Mouse (Mus musculus) naive thymus-derived CD4-positive, alpha-beta T cell, adult 2 months (primary cell): Measurements from ENCODE around the gene Stxbp1.

Experiments
- DNase-seq: peaks from one replicate; pipeline ENCODE4 v3.0.0-alpha.2; 2011; ENCODE audit warnings: low read depth

Stxbp1 gene

DNA sequence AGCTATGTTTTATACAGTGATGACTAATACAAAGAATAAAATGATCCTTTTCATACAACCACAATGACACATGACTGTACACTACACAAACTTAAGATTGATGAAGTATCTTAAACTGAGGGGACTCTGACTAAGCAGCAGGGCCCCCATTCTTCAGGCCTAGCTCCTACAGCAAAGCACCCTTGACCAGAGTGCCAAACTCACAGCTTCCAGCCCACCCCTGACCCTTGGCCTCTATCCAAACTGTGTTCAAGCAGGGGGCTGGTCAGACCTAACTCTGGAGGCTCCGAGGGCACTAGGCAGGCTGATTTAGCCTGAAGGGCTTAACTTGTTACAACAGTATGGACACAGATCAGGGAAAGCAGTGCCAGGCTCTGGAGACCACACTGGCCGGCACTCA lies 58.5 kb downstream of the Stxbp1 start:
- no peak for DNase-seq

DNA sequence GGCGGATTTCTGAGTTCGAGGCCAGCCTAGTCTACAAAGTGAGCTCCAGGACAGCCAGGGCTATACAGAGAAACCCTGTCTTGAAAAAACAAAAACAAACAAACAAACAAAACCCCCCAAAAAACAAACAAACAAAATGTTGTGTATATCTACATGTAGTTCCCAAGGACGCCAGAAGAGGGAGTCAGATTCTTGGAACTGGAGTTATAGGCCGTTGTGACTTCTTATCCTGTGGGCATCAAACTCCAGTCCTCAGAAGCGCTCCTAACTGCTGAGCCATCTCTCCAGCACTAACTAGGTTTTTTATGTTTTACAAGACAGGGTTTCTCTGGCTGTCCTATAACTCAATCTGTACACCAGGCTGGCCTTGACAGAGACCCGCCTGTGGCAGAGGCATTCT lies 59.9 kb downstream of the Stxbp1 start:
- peak; percentile 58 for DNase-seq

DNA sequence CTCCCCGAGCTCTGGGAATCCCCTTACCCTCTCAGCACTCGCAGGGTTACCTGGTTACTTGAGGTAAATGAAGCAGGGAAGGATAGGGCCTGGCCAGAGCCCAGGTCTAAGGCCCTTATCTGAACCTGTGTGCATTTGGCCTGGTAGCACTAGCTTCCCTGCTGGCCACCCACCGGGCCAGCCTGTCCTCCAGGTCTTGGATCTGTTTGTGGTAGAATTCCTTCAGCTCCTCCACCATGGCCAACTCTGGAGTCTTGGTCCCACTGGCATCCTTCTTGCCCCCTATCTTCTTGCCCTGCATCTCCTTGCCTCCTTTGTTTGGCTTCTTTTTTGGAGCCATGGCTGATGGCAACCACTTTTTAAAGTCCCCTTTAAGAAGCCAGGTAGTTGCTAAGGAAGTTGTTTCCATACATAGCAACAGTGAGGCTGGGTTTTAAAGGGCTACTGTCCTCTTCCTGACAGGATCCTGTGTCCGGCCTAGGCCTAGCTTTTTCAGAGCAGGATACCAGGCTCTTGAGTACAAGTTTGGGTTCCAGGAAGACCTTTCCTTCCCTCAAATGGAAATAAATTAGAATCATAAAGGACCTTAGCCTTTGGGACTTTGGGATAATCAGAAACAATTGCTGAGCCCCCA lies 62.9 kb downstream of the Stxbp1 start, which contains the start of gene Cfap157:
Gene Cfap157 (minus strand): TSS at position 381 of the 634 bp plus-strand sequence.
- no peak for DNase-seq

DNA sequence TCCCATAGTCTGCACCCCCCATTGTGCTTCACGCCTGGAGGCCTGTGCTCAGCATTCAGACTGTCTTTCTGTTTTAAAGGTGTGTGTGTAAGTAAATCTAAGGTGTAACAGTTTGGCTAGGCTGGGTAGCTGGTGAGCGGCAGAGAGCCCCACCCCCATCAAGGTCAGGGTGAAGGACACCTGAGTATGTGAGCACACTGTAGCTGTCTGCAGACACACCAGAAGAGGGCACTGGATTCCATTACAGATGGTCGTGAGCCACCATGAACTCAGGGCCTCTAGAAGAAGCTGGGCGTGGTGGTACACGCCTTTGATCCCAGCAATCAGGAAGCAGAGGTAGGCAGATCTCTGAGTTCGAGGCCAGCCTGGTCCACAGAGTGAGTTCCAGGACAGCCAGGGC lies 65.3 kb downstream of the Stxbp1 start:
- DNase-seq, result no peak

DNA sequence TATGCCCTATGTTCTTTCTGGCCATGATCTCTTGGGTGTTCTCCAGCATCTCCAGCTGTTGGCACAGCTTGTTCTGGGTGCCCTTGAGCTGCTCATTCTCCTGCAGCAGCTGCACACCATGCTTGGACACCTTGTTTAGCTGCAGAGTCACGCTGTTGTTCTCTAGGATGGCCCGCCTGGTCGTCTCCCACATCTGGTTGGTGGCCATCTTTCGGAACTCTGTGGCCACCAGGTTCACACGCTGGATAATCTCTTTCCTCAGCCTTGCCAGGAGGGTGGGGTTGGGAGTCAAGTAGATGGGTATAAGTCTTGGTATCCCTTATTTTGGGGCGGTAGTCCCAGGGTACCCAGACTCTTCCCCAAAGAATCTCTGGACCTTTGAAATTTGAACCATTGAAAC lies 67.3 kb downstream of the Stxbp1 start:
- DNase-seq, result no peak

DNA sequence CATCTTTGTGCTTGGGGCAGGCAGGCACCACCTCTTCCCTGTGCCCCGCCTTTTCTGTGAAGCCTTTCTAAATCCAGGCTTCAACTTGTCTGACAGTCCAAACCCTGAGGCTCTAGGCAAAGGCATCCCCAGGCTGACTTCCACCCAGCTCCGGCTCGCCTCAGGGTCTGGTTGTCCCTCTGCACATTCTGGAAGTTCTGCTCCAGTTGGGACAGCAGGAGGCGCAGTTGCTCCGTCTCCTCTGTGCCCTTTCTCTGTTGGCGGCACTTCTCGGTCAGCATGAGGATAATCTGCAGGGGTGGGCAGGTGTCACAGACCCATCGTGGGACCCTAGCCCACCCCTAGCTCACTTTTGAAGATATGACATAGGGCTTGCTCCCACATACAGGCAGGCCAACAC lies 67.9 kb downstream of the Stxbp1 start:
- DNase-seq, result peak; percentile 56

DNA sequence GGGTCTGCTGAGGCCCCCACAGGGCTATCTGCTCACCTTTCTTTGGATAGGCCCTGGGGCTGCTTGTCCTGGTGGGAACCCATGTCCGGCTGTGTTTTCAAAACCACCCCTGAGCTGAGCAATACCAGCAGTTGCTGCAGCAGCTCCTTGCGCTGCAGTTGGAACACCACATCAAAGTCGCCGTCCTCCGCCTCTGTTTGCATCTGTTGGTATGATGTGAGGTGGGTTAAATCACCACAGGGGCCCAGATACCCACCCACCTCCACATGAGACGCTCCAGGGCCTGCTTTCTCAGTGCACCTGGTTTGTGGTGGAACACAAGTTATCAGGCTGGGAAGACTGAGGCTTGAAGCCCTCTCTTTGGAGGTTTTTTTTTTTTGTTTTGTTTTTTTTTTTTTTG lies 69.0 kb downstream of the Stxbp1 start:
- DNase-seq, result peak; percentile 53

DNA sequence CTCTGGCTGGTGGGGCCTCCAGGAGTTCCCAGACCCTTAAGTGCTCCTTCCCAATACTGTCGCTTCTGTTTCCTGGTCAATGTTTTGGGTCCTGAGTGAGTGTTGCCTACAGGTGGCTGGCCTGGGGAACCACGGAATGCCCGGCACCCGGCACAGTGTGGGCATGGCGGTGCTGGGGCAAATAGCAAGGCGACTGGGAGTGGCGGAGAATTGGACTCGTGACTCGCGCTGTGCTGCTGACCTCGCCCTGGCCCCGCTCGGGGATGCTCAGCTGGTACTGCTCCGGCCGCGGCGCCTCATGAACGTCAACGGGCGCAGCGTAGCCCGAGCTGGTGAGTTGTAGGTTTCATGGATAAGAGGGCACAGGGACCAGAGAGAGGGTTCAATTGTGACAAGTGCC lies 70.9 kb downstream of the Stxbp1 start:
- DNase-seq, result no peak

DNA sequence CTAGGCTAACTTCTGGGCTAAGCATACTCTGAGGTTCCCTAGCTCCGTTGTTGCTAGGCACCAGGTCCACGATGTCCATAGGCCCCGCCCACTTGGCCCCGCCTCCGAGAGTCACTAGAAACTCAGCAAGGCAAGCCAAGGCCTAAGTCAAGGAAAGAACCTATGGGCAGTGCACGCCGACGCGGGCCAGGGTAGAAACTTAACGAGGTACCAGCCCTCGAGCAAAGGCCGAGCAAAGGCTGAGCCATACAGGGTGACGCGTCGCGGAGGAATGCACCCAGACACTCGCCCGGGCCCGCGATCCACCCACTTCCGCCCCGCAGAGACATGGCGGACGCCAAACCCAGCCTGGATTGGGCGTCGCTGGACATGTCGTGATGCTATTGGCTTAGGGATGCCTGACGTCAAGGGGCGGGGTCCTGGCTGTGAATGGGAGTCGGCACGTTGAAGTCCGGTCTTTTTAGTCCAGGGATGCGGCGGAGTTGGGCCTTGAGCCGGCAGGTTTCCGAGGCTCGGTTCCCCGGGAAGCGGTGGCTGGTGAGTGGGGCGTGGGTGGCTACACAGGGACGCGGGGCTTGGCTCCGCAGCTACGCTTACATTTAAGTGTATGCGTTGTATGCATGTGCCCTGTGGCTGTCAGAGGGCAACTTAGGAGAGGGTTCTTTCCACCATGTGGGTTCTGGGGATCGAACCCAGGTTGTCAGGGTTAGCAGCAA lies 71.5 kb downstream of the Stxbp1 start, which contains the start of the genes Ttc16 and Ptrh1:
Gene Ttc16 (minus strand): TSS at position 275 of the 716 bp plus-strand sequence.
Gene Ptrh1 (plus strand): TSS at position 428 of the 716 bp plus-strand sequence.
- peak; percentile 97 for DNase-seq

DNA sequence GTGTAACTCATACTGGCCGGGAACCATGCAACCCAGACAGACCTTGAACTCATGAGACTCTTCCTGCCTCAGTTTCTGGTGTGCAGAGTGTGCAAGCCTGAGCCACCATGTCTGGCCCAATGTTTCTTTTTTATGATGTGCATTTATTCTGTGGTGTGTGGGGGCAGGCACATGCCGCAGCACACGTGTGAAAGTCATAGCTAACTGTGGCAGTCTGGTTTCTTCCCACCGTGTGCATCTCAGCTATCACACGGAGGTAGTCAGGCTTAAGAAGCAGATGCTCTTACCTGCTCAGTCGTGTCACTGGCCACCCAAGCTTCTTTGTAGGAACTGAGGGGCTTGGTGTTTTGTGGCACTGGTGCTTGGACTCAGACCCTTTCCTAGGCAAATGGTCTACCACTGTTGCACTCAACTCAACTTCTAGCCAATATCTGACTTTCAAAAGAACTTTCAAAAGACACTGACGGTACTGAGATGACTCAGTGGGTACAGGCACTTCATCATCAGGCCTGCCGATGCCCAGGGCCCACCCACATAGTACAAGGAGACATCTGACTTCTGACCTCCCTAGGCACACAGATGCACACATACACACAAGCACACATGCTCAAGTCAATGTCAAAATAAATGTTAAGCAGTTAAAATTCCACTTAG lies 74.3 kb downstream of the Stxbp1 start:
- DNase-seq, result no peak

DNA sequence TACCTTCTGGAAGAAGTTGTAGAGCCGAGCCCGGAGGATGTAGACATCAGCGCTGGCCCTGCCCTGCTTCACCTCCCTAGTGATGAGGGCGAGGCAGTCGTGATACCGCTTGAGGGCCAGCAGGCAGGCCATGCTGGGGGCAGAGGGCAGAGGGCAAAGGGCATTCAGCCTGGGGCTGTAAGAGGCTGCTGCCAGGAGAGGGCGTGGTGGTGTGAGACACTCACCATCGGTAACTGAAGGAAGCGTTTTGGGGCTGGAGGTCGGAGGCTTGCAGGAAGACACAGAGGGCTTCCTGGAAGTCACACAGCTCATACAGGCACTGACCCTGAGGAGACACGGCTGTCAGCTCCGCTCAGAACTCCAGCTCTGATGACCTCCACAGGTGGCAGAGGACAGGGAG lies 75.2 kb downstream of the Stxbp1 start:
- DNase-seq, result no peak

DNA sequence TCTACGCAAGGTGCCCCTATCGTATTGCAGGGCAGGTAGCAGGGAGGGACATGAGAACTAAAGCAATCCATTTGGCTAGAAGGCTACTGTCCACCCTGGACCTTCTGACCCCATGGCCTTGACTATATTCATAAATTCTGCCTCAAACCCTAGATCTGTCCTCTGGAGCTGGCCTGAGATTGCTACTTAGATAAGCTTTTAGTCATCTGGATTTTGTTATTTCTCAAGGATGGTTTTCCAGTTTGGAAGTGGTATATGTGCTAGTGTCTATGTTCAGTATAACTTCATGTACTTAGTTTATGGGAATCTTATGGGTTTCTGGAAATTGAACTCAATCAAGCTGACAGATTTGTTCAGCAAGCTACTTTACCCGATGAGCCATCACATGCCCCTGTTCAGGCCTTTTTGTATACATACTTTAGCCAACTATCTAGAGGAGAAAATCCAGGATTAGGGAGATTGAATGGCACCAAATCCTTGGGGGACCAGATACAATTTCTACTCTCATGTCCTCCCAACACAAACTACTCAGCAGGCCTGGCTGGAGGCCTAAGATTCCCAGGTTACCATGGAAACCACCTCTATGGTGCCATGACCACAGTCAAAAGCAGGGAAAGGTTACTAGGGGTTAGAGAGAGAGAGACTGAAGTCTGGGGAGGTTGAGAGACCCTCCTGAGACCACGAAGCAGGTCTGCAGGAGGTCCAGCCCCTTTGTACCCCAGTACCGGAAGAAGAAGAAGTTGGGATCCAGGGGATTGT lies 77.5 kb downstream of the Stxbp1 start:
- DNase-seq, result no peak

DNA sequence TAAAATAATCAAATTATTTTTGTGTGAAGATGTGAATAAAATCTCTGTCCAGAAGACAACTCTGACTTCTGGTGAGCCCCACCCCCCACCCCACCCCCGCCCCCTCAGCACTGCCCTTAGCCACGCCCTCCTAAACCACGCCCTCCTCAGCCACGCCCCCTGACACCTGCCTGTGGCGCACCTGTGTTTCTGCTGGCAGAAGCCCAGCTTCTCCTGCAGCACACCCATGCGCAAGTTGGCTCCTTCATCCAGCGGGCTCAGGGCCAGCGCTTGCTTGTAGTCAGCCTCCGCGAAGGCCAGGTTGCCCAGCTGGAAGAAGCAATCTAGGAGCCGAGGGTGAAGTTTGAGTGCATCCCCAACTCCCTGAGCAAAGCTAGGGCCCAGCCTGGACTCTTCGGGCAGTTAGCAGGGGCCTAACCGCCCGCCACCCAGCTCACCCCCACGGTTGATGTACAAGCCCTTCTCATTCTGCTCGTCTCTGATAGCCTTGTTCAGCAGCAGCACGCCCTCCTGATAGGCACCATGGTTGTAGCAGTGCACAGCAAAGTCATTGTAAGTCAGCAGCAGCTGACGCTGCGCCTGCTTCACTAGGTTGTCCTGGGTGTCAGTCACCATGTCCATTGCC lies 78.3 kb downstream of the Stxbp1 start:
- DNase-seq, result no peak

DNA sequence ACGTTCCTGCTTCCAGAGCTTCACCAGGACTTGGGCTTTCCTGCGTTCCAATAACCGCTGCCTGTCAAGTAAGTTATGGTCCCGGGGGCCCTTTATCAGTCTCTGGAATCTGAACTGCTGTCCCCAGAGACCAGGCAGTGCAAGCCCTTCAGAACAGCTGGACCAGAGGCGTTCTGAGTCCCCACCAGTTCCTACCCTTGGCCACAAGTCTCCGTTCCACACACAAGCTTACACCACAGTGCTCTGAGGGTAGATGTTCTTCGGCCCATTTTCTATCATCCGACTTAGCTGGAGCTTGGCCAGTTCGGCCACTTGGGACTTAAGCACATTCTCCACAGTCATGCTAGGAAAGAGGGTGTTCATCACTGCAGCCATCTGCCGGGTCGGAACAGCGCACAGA lies 79.8 kb downstream of the Stxbp1 start:
- DNase-seq, result no peak

DNA sequence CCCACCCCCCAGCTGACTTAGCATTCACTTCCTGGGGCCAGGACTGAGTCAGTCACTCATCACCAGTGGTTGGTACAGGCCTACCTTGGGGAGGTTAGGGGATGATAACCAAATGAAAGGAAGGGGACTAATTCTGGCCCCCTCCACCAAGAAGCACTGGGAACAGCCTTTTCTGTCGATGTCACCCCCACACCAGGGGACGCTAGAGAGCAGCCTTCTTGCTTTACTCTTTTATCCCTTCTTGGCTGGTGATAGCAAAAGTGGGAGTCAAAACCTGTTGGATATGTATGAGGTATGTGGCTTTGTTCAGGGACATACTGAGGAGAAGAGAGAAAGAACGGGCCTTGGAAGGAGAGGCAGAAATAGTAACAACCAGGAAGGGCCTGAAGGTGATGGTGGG lies 83.7 kb downstream of the Stxbp1 start:
- no peak for DNase-seq

DNA sequence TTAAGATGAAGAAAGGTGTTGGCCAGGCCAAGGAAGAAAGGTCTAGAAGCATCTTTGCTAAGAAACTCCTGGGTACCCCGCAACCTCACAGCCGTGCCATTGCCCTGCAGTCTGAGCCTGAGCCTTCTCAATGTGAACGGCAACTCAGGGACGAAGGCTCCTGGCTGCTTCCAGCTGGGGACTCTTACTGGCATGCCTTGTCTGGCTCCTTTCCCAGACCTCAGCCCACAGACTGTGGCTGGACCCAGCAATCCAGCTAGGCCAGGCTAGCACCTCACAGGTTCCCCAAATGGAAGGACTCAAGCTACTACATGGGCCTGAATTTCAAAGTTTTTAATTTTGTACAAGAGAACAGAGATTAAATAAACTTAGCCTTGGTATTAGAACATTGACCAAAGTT lies 85.2 kb downstream of the Stxbp1 start:
- DNase-seq, result no peak

DNA sequence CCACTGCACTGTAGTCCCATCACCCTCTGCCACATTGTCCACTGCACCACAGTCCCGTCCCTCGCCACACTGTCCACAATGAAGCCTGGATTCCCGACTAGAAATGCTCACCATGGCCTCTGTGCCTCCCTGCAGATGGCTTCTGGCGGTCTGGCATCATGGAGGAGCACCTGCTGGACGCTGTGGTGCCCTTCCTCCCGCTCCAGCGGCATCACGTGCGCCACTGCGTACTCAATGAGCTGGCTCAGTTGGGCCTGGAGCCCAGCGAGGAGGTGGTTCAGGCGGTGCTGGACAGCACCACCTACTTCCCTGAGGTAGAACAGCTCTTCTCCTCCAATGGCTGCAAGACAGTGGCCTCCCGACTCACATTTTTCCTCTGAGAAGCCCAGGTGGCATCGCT lies 85.7 kb downstream of the Stxbp1 start:
- no peak for DNase-seq

DNA sequence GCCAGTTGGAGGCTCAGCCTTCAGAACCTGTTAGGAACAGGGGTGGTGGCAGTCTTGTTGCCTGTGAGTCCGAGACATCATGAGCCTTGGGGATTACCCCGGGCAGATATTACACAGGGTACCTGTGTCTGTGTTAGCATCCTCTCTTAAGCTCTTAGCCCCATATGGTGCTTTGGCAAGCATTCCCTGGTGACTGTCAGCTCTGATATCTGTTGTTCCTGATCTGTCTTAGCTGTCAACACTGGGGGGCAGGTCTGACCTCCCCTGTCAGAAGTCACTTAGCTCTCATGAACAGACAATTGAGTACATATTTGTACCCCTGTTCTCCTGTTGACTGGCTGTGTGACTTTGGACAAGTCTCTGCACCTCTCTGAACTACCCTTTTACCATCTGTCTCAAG lies 88.0 kb downstream of the Stxbp1 start:
- no peak for DNase-seq

DNA sequence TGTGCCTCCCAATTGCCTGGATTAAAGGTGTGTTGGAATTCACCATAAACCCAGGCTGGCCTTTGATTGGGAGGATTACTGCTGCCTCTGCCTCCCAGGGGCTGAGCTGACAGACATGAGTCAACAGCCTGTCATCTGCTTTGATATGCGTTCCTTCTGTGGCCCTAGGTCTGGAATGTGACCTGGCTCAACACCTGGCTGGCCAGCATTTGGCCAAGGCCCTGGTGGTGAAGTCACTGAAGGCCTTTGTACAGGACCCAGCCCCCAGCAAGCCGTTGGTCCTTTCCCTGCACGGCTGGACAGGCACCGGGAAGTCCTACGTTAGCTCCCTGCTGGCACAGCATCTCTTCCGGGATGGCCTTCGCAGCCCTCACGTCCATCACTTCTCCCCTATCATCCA lies 88.5 kb downstream of the Stxbp1 start:
- no peak for DNase-seq

DNA sequence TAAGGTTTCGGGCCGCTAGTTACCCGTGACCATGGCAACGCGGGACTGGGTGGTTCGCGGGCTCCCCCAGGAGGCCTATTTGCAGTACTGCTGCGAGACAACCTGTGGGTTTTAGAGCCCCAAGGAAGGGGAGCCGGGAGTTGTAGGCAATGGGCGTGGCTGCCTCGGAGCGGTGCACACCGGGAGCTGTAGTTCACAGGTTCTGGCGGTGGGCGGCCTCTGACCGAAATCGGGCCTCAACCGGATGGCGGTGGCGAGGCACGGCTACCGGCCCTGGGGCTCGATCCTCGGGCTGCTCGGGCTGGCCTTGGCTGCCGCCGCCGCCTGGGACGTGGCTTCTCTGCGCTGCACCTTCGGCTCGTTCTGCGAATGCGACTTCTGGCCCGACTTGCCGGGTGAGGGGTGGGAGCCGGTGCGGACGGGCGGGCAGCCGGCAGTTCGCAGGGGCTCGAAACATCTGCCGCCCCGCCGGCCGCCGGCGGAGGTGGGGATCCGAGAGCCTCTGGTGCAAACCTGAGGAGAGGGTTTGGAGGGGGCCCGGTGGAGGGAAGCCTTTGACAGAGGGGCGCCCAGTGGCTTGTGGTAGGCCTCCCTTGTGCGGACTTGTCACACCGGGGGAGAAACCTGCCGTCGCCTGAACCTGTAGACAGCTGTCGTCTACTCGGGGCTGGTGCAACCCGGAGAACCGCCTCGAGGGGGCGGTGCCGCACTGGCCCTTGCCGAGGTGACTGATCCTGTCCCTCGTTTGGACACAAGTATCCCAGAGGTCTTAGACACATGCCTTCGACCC lies 89.8 kb downstream of the Stxbp1 start, which contains the start of gene Tor2a:
Gene Tor2a (plus strand): TSS at position 179 of the 790 bp plus-strand sequence.
- peak; percentile 98 for DNase-seq

DNA sequence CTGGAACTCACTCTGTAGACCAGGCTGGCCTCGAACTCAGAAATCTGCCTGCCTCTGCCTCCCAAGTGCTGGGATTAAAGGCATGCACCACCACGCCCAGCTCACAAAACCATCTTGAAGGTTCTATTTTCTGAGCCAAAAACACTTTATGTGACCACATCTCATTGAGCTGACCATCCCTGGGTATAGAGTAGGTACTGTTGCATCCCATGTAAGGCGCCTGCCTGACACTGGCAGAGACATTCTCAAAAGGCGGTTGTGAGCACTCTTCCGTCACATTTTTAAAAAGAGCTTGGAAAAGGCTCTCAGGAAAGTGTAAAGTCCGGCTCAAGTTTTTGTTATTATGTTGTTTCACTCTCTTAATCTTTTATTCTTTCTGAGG lies 90.4 kb downstream of the Stxbp1 start:
- no peak for DNase-seq
